Mouse (Mus musculus): ENCODE data around the gene Lrrfip2. TPM values are rescaled to one million over a fixed set of nuclear protein-coding genes. Genes with fewer than 3 reads are reported as not detected.

Gene Lrrfip2
- 37.8 and 38.2 TPM in 2 replicates for polyA plus RNA-seq (2015; fragmentation: Nextera tagmentation; extraction: Ambion mirVana)

- H3K4me3 ChIP-seq (ENCODE audit: low read length) = peak within 1 kb of the TSS; percentile 94
- ATAC-seq (ENCODE audit: low FRiP score, low TSS enrichment) = no peak
- no peaks in the 10 kb centered on the region for H3K36me3 ChIP-seq (ENCODE audit: insufficient read depth, low read length)
- peaks cover 15% of the 10 kb centered on the region for H3K4me1 ChIP-seq (ENCODE audit: insufficient read depth, low read length)
- WGBS = 35% methylated on average over 14 of the region's 14 CpGs
- peak within 1 kb of the TSS; percentile 54 for H3K4me2 ChIP-seq (replicated peaks; ENCODE audit: low read depth, low read length)
- no peaks in the 10 kb centered on the region for H3K9me3 ChIP-seq (ENCODE audit: low read length)
- H3K9ac ChIP-seq (replicated peaks; ENCODE audit: low read length) = peak within 1 kb of the TSS; percentile 85
- peak within 1 kb of the TSS; percentile 81 for H3K27ac ChIP-seq (ENCODE audit: low read length)
- H3K27me3 ChIP-seq (ENCODE audit: insufficient read depth, low read length) = no peaks in the 10 kb centered on the region
These were observed at the start of gene Lrrfip2 for GRCm38 (mm10) chr9:111117126-111117642. Gene Lrrfip2, plus strand, starts transcription at chr9:111117592.

DNA sequence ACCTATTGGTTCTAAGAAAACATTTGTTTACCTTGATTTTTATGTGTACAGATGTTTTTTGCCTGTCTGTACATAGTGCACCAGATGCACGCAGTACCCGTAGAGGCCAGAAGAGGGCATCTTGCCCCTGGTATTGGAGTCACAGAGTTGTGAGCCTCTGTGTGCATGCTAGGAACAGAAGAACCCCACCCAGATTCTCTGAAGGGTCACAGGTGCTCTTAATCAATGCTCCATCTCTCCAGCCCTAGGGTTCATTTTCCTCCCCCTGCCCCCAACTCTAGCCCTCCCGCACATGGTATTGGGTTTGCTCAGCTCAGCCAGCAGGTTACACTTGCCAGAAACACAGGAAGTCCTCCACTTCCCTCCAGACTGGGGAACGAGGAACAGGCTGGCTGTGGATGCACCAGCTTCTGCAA, 46.8 kb upstream of the Lrrfip2 start:
- H3K4me1 ChIP-seq (ENCODE audit: insufficient read depth, low read length) = 0 out of 2 replicates have a peak, but pooled peaks cover 3% of the 10 kb centered on the region
- no peak overlapping the region for H3K27ac ChIP-seq (ENCODE audit: low read length)
- no peak overlapping the region for H3K4me2 ChIP-seq (replicated peaks; ENCODE audit: low read depth, low read length)
- no peak overlapping the region for H3K4me3 ChIP-seq (ENCODE audit: low read length)
- H3K9ac ChIP-seq (replicated peaks; ENCODE audit: low read length) = no peak overlapping the region
- no peaks in the 10 kb centered on the region for H3K36me3 ChIP-seq (ENCODE audit: insufficient read depth, low read length)
- no peaks in the 10 kb centered on the region for H3K27me3 ChIP-seq (ENCODE audit: insufficient read depth, low read length)
- peaks cover 9% of the 10 kb centered on the region for H3K9me3 ChIP-seq (ENCODE audit: low read length)
- ATAC-seq (ENCODE audit: low FRiP score, low TSS enrichment) = peak; percentile 27; the same call in 1 of the 2 replicates
- 29% methylated on average over 4 of the region's 4 CpGs for WGBS

DNA sequence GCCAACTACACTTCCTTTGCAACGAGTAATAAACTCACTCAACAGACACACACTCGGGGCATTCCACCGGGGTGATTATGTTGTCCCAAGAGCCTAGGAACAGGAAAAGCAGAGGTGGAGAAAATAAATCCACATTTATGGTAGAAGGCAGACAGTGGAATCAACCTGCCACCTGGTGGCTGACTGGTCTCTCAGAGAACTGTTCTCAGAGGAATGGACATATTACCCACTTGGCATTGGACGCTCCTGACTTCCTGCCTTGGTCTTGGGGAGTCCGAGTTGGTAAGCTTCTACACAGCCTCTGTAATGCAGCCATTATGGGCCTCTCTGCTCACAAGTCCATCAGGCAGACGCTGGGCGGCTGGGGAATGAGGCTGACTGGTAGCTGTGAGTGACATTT, 45.2 kb upstream of the Lrrfip2 start:
- ATAC-seq (ENCODE audit: low FRiP score, low TSS enrichment) = no peak
- no peak overlapping the region for H3K9ac ChIP-seq (replicated peaks; ENCODE audit: low read length)
- no peaks in the 10 kb centered on the region for H3K36me3 ChIP-seq (ENCODE audit: insufficient read depth, low read length)
- 0 out of 2 replicates have a peak, but pooled peaks cover 3% of the 10 kb centered on the region for H3K4me1 ChIP-seq (ENCODE audit: insufficient read depth, low read length)
- no peak overlapping the region for H3K27ac ChIP-seq (ENCODE audit: low read length)
- H3K4me2 ChIP-seq (replicated peaks; ENCODE audit: low read depth, low read length) = no peak overlapping the region
- no peak overlapping the region for H3K4me3 ChIP-seq (ENCODE audit: low read length)
- H3K27me3 ChIP-seq (ENCODE audit: insufficient read depth, low read length) = no peaks in the 10 kb centered on the region
- 33% methylated on average over 7 of the region's 7 CpGs for WGBS
- peaks cover 9% of the 10 kb centered on the region for H3K9me3 ChIP-seq (ENCODE audit: low read length)

- no peak for ATAC-seq (ENCODE audit: low FRiP score, low TSS enrichment)
- Histone ChIP-seq H3K4me1 (ENCODE audit: insufficient read depth, low read length) (0 out of 2 replicates have a peak, but pooled peaks cover 3% of the 10 kb centered on the region), H3K27me3 (ENCODE audit: insufficient read depth, low read length) (no peaks in the 10 kb centered on the region), H3K4me2 (replicated peaks; ENCODE audit: low read depth, low read length) (no peak overlapping the region), H3K27ac (ENCODE audit: low read length) (no peak overlapping the region), H3K36me3 (ENCODE audit: insufficient read depth, low read length) (no peaks in the 10 kb centered on the region), H3K9ac (replicated peaks; ENCODE audit: low read length) (no peak overlapping the region), H3K9me3 (ENCODE audit: low read length) (peaks cover 9% of the 10 kb centered on the region), H3K4me3 (ENCODE audit: low read length) (no peak overlapping the region)
- WGBS = 67% methylated on average over 4 of the region's 4 CpGs
These were observed 44.4 kb upstream of the Lrrfip2 start for GRCm38 (mm10) chr9:111072971-111073370.

DNA sequence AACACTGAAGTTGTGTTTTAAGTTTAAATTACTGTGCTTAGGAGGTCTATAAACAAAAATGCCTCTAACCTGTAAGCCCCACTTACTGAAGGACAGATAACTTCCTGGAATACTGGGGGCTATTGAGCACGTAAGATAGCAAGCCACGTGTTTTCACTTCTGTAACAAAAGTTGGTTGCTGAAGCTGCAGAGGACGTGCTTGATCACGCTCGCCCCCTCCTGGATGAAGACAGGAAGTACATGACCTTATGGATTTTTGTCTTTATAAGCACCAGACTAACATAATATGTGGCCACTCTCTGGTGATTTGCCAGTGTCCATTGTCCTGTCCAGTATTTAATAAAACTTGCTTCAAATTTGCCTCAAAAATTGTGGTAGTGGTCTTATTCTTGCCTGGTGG, 39.6 kb upstream of the Lrrfip2 start:
- Histone ChIP-seq H3K27me3 (ENCODE audit: insufficient read depth, low read length) (no peaks in the 10 kb centered on the region), H3K4me1 (ENCODE audit: insufficient read depth, low read length) (no peaks in the 10 kb centered on the region), H3K4me3 (ENCODE audit: low read length) (no peak overlapping the region), H3K4me2 (replicated peaks; ENCODE audit: low read depth, low read length) (no peak overlapping the region), H3K9ac (replicated peaks; ENCODE audit: low read length) (no peak overlapping the region), H3K9me3 (ENCODE audit: low read length) (peaks cover 9% of the 10 kb centered on the region), H3K36me3 (ENCODE audit: insufficient read depth, low read length) (no peaks in the 10 kb centered on the region), H3K27ac (ENCODE audit: low read length) (no peak overlapping the region)
- ATAC-seq (ENCODE audit: low FRiP score, low TSS enrichment) = no peak
- 57% methylated on average over 5 of the region's 5 CpGs for WGBS

DNA sequence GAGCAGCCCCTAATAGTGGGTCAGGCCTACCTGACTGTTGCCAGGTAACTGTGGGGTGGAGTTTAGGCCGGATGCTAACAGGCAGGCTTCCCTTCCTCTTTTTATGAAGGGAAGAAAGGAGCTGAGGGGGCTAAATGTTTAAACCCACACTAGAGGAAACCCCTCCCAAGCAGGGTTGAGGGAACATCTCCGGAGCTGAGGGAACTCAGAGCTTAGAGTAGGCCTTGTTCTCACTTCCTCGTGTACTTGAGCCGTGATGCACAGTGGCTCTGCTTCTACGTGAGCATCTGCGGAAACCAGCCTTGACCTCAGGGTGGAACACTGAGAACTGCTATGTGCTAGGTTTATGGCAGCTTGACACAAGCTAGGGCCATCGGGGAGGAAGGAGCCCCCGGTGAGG, 36.6 kb upstream of the Lrrfip2 start:
- Histone ChIP-seq H3K27ac (ENCODE audit: low read length) (no peak overlapping the region), H3K4me1 (ENCODE audit: insufficient read depth, low read length) (no peaks in the 10 kb centered on the region), H3K36me3 (ENCODE audit: insufficient read depth, low read length) (no peaks in the 10 kb centered on the region), H3K4me3 (ENCODE audit: low read length) (no peak overlapping the region), H3K9ac (replicated peaks; ENCODE audit: low read length) (no peak overlapping the region), H3K27me3 (ENCODE audit: insufficient read depth, low read length) (no peaks in the 10 kb centered on the region), H3K9me3 (ENCODE audit: low read length) (no peaks in the 10 kb centered on the region), H3K4me2 (replicated peaks; ENCODE audit: low read depth, low read length) (no peak overlapping the region)
- 91% methylated on average over 8 of the region's 8 CpGs for WGBS
- no peak for ATAC-seq (ENCODE audit: low FRiP score, low TSS enrichment)

- H3K4me3 ChIP-seq (ENCODE audit: low read length) = no peak overlapping the region
- no peak overlapping the region for H3K27ac ChIP-seq (ENCODE audit: low read length)
- no peaks in the 10 kb centered on the region for H3K9me3 ChIP-seq (ENCODE audit: low read length)
- H3K36me3 ChIP-seq (ENCODE audit: insufficient read depth, low read length) = no peaks in the 10 kb centered on the region
- no peaks in the 10 kb centered on the region for H3K4me1 ChIP-seq (ENCODE audit: insufficient read depth, low read length)
- ATAC-seq (ENCODE audit: low FRiP score, low TSS enrichment) = no peak
- H3K9ac ChIP-seq (replicated peaks; ENCODE audit: low read length) = no peak overlapping the region
- 80% methylated on average over 5 of the region's 5 CpGs for WGBS
- no peak overlapping the region for H3K4me2 ChIP-seq (replicated peaks; ENCODE audit: low read depth, low read length)
- no peaks in the 10 kb centered on the region for H3K27me3 ChIP-seq (ENCODE audit: insufficient read depth, low read length)
These were observed 35.6 kb upstream of the Lrrfip2 start for GRCm38 (mm10) chr9:111081765-111082164.

DNA sequence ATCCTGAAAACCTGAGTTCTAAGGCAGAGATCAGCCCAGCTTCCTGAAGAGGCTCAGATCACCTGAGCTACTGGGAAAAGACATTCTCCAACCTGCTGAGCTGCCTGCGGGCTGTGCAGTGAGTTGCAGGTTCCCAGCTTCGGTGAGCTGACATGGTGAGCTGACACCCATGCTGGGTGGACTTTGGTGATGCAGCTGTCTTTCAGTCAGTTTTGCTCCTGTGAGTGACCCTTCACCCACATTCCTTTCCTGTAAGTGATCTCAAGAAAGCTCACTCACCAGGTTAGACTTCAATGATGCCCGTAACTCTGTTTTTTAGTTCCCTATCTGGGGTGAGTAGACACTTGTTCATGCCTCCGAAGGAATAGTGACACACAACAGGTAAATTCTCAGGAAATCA, 32.1 kb upstream of the Lrrfip2 start:
- Histone ChIP-seq H3K4me1 (ENCODE audit: insufficient read depth, low read length) (0 out of 2 replicates have a peak, but pooled peaks cover 9% of the 10 kb centered on the region), H3K27ac (ENCODE audit: low read length) (no peak overlapping the region), H3K4me2 (replicated peaks; ENCODE audit: low read depth, low read length) (no peak overlapping the region), H3K9me3 (ENCODE audit: low read length) (no peaks in the 10 kb centered on the region), H3K9ac (replicated peaks; ENCODE audit: low read length) (no peak overlapping the region), H3K4me3 (ENCODE audit: low read length) (no peak overlapping the region), H3K27me3 (ENCODE audit: insufficient read depth, low read length) (no peaks in the 10 kb centered on the region; the same call in 1 of the 2 replicates), H3K36me3 (ENCODE audit: insufficient read depth, low read length) (no peaks in the 10 kb centered on the region)
- ATAC-seq (ENCODE audit: low FRiP score, low TSS enrichment) = no peak
- WGBS = 54% methylated on average over 4 of the region's 4 CpGs

GRCm38 (mm10) chr9:111086137-111086536, 31.3 kb upstream of the Lrrfip2 start:
- no peak overlapping the region for H3K4me3 ChIP-seq (ENCODE audit: low read length)
- no peak overlapping the region for H3K4me2 ChIP-seq (replicated peaks; ENCODE audit: low read depth, low read length)
- H3K27me3 ChIP-seq (ENCODE audit: insufficient read depth, low read length) = no peaks in the 10 kb centered on the region; the same call in 1 of the 2 replicates
- no peak overlapping the region for H3K9ac ChIP-seq (replicated peaks; ENCODE audit: low read length)
- no peak overlapping the region for H3K27ac ChIP-seq (ENCODE audit: low read length)
- 81% methylated on average over 6 of the region's 6 CpGs for WGBS
- H3K9me3 ChIP-seq (ENCODE audit: low read length) = no peaks in the 10 kb centered on the region
- no peak for ATAC-seq (ENCODE audit: low FRiP score, low TSS enrichment)
- H3K4me1 ChIP-seq (ENCODE audit: insufficient read depth, low read length) = 0 out of 2 replicates have a peak, but pooled peaks cover 9% of the 10 kb centered on the region
- no peaks in the 10 kb centered on the region for H3K36me3 ChIP-seq (ENCODE audit: insufficient read depth, low read length)

GRCm38 (mm10) chr9:111086995-111087606, 30.3 kb upstream of the Lrrfip2 start:
- no peaks in the 10 kb centered on the region for H3K36me3 ChIP-seq (ENCODE audit: insufficient read depth, low read length)
- H3K27me3 ChIP-seq (ENCODE audit: insufficient read depth, low read length) = no peaks in the 10 kb centered on the region; the same call in 1 of the 2 replicates
- no peak overlapping the region for H3K27ac ChIP-seq (ENCODE audit: low read length)

More at GRCm38 (mm10) chr9:111086995-111087606, 30.3 kb upstream of the Lrrfip2 start:
- no peaks in the 10 kb centered on the region for H3K9me3 ChIP-seq (ENCODE audit: low read length)
- no peak for ATAC-seq (ENCODE audit: low FRiP score, low TSS enrichment)
- WGBS = 45% methylated on average over 3 of the region's 3 CpGs
- H3K9ac ChIP-seq (replicated peaks; ENCODE audit: low read length) = no peak overlapping the region
- H3K4me1 ChIP-seq (ENCODE audit: insufficient read depth, low read length) = 0 out of 2 replicates have a peak, but pooled peaks cover 9% of the 10 kb centered on the region
- no peak overlapping the region for H3K4me3 ChIP-seq (ENCODE audit: low read length)
- no peak overlapping the region for H3K4me2 ChIP-seq (replicated peaks; ENCODE audit: low read depth, low read length)
